Mouse (Mus musculus) gastrocnemius, postnatal 36 days (tissue): ENCODE results near the gene Rapgef1. TPM values are rescaled to one million over a fixed set of nuclear protein-coding genes. Genes with fewer than 3 reads are reported as not detected.

Experiments used
- DNase-seq, 2 experiments: peaks; one replicate each; pipeline ENCODE4 v3.0.0; 2022
- intact Hi-C: fragments of 180-260 bp; cut with DNase I; formaldehyde crosslinking; loops from one replicate; pipeline ENCODE4 v1.15.1; 2025
- total RNA-seq, 2 experiments: library from RNA; stranded (reverse); gene quantifications; 2 replicates each; pipeline ENCODE4 v1.2.3; 2021

The Rapgef1 gene
- total RNA-seq, 2 experiments from 2014 or later: 102 to 117 TPM

DNA sequence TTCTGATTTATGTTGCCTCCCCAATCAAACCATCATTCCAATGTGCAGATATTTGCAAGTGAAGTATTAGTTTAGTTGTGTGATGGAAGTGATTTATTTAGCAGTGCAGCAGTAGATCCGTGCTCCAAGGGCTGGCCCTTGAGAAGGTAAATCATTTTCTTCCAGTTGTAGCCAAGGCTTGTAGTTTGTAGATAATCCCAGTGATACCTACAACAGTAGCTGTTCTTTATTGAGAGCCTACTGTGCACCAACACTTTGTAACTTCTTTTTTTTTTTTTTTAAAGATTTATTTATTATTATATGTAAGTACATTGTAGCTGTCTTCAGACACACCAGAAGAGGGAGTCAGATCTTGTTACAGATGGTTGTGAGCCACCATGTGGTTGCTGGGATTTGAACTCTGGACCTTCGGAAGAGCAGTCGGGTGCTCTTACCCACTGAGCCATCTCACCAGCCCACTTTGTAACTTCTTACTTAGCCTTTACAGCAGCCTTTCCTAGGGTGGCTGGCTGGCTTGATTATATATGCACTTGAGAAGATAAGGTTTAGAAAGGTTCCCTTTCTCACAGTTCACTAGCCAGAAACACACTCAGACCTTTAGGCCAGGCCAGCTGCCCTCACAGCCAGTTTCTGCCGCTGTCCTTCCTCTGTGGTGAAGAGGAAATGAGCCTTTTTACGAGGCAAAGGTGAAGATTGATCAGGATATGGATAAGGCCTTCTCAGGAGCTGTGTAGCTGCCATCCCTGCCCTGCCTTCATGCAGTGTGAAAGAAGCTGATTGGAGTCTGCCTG, 20.6 kb downstream of the Rapgef1 start:
- intact Hi-C loops: no loop called here
- DNase-seq: no peak

DNA sequence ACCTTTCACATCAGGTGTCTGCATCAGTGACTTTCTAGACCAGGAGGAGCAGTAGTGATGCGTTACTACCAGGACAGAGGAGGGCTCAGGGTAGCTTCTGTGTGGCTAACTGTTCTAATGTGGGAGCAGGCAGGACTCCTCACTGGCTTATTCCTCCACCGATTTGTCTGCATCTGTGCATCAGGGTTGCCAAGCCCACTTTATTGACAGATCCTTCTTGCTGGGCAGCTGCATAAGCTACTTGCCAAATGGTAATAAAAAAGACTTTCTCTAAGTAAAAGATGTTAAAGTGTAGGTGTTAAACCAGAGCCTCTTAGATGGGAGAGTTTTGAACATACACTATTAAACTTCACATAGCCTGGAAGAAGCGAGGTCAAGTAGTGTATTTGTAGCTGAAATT, 22.2 kb downstream of the Rapgef1 start:
- intact Hi-C loops: no loop called here
- no peak for DNase-seq

DNA sequence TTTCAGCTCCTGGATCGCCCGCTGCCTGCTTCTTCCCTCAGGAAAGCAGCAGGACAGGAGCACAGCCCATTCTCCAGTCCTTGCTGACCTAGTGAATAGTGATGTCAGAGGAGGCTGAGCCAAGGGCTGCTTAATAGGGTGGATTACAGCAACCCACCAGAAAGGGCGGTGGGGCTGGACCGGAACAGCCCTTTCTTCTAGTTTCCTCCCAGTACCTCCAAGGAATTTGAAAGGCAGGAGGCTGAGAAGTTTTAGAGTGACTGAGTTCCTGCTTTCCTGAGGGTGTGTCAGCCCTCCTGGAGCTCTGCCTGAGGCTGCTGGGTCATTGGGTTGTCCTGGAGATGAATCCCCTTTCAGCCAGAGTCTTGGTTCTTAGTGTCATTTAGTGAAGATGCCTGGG, 23.9 kb downstream of the Rapgef1 start:
- intact Hi-C loops: no loop called here
- peak in 1 of 2 experiments; percentile 35 for DNase-seq

DNA sequence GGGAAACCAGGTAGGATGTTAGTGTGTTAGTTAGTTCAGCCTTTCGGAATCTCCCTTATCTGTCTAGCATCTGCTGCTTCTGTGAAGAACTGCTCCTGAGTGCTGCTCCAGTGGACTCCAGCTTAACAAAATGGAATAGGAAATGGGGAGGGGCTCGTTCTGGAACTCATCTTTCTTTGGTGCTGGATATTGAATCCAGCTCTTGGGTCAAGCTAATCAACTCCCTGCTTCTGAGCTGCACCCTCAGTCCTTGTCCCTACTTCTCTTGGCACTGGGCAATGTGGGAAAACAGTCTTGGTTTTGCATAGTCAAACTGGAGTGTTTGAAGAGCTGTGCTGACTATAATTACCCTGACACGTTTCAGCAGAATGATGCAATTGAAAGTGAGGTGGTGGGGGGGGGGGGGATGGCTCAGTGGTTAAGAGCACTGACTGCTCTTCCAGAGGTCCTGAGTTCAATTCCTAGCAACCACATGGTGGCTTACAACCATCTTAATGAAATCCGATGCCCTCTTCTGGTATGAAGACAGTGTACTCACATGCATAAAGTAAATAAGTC, 25.6 kb downstream of the Rapgef1 start:
- no peak for DNase-seq
- intact Hi-C loops: no loop called here

DNA sequence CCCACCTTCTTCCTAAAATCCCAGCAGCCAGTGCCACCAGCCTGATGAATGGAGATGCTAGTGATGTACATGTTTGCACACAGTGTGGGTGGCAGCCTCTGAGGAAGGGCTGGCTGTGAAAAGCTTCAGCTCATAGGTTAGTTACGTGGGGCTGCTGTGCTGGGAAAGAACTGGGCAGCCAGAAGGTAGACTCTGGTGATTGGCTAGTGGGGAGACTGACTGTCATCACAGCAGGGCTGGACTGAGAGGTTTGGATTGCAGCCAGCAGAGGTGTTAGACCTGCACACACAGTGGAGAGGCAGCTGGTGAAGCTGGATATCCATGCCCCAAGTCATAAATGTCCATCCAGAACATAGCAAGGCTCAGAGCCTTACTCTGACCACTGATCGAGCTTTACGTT, 27.1 kb downstream of the Rapgef1 start:
- intact Hi-C loops: no loop called here
- no peak for DNase-seq

DNA sequence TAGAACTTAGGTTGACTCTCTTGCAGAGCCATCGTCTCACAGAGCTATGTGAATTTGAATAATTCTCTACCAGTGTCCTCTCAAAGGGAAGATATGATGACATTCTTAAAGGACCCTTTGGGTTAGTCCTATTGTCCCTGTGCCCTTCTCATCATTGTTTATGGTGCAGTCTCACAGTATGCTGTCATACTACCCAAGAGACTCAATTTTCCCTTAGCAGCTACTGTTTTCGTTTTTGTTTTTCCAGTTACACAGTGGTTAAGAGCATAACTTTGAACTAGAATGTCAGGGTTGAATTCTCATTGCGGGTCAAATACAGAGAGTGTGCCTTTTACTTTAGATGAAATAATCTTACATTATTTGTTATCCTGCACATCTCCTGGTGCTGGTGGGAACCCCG, 27.6 kb downstream of the Rapgef1 start:
- intact Hi-C loops: no loop called here

DNA sequence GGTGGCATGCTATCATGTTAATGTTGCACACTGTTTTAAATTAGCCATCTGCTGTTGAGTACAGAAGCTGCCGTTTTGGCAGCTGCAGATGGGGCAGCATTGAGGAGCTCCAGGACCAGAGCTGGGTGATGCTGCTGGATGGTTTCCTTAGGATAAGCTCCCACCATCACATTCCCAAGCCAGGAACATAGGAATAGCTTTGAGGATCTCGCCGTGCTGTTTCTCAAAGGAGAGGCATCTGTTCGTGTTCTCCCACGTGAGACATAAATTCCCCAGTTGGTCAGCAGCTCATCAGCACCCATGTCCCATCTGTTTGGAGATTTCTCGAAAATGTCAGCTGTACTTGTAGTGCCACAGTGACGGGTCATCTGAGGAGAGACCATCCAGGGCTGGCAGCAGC, 28.3 kb downstream of the Rapgef1 start:
- intact Hi-C loops: no loop called here
- DNase-seq: no peak

More for the DNA sequence above, 27.6 kb downstream of the Rapgef1 start:
- DNase-seq: no peak

DNA sequence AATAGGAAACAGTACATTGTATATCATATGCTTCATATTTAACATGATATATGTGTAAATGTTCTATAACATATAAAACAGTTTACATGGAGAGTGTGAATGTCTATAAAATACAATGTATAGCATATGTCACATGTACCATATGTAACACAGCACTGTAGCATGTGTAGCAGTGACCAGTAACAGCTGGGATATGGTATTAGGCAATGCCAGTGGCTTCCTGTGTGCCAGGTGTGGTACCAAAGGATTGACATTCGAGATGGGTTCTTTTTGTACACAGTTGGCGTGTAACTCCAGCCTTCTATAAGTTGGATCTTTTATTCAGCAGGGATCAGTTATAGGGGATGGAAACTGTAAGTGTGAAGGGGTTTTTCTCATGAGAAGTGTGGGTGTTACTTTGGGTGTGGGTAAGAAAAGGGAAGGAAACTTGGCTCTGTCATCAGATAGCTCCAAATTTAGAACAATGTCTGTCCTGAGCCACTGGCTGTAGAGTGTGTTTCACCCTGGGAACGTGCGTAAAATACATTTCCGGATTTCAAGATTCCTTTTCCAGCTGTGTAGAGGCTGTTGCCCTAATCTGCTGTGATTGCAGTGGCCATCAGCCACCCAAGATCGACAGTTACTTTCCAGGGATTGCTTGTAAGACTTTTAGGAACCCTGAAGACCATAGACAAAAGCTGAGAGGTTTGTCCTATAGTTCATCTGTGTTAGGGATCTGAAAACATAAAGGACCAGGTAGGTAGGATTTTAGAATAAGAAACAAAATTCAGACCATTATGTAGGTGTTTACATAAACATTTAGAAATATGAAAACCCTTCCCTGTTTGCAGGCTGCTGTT, 29.7 kb downstream of the Rapgef1 start:
- no peak for DNase-seq
- intact Hi-C loops: no loop called here

DNA sequence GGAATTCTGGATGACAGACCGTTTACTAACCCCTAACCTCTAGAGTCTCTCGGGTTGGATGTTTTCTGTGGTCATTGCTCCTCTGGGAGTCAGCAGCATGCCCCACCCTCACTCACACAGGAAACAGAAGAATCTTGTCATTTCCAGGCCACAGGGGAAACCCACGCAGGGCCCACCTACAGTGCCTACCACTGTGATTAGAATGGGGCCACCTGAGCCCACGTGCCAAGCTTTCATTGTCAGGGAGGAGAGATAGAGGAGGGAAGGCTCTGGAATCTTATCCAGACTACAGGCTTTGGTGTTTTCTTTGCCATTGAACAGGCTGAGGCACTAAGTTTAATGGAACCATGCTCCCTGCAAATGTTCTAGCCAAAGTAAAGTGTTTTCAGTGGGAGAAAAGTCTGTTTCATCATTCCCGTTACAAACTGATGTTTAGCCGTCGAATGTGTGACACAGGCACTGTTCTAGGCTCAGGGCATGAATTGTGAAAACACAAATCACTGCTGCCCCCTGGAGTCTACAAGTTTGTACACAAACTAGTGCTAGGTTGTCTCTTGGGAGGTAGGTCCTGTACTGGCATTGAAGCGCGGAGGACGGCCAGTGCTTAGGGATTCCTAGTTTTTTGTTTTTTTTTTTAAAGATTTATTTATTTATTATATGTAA, 30.4 kb downstream of the Rapgef1 start:
- intact Hi-C loops: loop anchor here (5.0 kb wide), 1 partner anchor 33 kb away; the partner anchor contains the start of gene Rapgef1

DNA sequence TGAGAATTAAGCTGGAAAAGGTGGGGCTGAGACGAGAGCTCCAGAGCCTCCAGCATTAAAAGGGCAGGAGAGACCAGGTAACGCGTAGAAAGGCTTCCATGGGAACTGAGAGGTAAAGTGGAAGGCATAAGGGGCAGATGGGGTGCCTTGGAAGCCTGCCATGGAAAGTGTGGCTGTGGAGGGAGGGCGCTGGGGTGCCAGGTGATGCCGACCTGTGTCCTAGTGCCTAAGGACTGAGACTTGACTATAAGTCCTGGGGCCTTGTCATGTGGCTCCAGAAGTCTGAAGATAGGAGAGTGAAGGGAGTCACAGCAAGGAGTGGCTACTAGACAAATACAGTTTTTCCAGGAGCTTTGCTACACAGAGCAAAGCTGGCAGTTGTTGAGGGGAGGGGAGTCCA, 32.4 kb downstream of the Rapgef1 start:
- no peak for DNase-seq
- intact Hi-C loops: loop anchor here (5.0 kb wide), 1 partner anchor 35 kb away; the partner anchor contains the start of gene Rapgef1

More for the DNA sequence above, 30.4 kb downstream of the Rapgef1 start:
- no peak for DNase-seq

DNA sequence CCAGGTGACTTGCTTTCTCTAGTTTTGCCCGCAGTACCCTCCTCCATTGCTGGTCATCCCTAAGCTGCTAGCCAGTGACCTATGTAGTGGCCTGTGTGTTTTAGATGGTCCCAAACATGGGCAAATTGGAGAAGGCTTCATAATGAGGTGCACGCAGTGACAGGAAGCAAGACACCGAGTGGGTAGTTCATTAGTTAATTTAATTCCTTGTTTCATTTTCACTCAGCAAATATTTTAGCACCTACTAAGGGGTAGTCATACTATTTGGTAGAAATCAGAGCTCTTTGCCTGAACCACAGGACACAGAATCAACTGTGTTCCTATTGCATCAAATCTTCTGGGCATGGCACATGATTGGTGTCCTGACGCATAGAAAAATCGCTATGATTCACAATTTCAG, 35.9 kb downstream of the Rapgef1 start:
- DNase-seq: no peak
- intact Hi-C loops: no loop called here

DNA sequence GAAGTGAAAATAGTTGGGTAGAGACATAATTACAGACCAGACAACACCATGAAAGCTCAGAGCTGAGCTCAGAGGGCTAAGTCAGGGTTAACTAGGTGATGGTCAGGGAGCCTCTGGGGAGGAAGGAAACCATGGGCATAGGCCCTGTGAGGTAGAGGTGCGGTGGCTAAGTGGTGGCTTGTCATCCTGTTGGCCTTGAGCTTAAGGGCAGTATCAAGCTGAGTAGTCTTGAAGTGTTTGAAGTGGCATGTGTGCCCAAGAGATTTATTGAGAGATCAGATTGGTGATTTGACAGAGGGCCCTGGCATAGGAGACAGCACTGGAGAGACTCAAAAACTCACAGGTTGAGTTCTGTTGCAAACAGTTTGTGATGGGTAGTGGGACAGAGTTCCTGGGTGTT, 36.6 kb downstream of the Rapgef1 start:
- no peak for DNase-seq
- intact Hi-C loops: no loop called here

DNA sequence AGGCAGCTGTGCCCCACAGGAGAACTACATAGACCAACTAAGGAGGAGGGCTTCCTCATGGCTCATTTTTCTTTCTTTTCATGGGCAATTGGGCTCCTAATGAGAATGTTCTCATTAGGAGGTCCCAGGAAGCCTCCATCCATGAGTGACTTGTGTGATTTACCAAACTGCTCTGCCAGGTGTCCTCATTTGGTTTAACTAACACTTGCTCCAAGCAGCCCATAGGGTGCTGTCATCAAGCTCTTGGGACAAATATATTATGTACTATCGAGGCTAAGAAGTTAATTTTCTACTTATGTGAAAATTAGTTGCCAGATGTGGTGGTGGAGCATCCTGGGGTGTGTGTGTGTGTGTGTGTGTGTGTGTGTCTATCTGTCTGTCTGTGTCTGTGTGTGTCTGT, 37.6 kb downstream of the Rapgef1 start:
- intact Hi-C loops: no loop called here
- no peak for DNase-seq

DNA sequence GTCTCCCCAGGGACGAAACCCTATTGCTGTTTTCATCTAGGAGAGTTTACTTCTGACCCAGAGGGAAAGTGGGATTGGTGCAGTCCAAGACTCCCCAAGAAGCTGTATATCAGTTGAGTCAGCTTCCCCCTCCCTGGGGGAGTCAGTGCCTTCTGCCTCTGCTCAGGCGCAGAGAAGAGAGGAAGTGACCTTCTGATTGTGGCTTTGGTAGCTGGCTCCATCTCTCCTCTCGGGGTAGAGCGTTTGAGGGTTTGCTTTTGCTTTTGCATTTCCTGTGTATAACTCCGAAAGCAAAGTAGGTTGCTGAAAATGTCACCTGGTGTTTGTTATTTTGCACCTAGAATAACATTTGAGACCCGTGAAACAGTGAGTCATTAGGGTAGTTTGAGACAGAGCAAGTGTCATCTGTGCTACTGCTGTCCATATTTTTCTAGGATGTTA, 42.3 kb downstream of the Rapgef1 start:
- intact Hi-C loops: no loop called here
- DNase-seq: no peak

DNA sequence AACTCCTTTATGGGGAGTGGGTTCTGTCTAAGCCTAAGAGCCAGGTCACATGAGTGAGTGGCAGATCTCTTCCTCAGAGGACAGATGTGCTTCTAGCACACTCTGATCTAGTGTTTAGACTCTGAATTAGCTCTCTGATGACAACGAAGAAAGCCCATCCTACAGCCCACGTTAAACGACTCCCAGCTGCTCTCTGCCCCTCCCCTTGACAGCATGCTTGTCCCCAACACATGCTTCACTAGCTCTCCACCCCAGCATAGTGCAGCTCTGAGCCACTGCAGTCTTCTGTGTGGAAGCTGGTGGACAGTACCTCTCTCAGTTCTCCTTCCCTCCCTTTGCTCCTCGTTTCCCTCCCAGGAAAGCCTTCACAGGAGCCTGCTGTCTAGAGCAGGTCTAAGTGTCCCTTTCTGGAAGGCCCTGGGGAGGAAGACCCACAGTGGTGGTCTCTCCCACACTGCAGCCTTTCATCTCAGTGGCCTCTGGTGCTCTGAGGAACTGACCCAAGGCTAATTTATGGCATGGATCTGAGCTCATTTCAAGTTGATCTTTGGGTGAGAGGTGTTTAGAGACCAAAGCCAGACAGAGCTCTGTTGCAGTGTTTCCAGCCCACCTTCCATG, 43.8 kb downstream of the Rapgef1 start:
- intact Hi-C loops: no loop called here
- DNase-seq: no peak

DNA sequence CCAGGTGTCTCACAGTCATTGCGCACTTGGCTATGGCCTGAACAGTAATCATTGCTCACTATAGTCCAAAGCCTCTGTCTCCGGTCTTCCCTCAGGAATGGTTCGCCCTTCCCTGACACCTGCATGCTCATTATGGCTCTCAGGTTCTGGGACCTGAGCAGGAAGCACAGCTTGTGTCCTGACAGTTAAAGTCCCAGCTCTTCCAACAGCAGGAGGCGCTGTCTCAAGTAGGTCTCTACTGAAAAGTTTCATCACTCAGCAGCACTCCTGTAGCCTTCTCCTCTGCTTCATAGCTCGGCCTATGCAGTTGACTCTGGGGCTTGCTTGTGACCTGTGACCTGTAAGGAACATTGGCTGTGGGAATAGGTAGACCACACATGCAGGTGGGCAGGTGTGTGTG, 45.9 kb downstream of the Rapgef1 start:
- intact Hi-C loops: no loop called here
- DNase-seq: no peak

DNA sequence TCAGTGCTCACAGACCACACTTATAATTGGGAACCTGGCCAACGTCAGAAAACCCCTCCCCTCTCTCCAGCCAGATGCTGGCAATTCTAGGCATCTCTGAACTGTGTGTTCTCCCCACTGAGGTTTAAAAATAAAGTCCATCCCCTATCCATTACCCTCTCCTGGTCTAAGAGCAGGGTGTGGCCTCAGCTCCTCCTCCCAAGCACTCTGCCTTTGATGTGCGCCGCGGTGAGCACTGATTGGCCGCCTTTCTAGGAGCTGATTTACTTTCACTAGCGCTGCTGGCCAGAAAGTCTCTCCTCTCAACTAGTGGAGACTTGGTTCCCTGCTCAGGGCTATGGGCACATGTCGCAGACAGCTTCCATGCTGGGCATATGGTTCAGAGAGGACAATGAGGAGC, 47.1 kb downstream of the Rapgef1 start:
- intact Hi-C loops: no loop called here
- DNase-seq: peak; percentile 47 to 60

DNA sequence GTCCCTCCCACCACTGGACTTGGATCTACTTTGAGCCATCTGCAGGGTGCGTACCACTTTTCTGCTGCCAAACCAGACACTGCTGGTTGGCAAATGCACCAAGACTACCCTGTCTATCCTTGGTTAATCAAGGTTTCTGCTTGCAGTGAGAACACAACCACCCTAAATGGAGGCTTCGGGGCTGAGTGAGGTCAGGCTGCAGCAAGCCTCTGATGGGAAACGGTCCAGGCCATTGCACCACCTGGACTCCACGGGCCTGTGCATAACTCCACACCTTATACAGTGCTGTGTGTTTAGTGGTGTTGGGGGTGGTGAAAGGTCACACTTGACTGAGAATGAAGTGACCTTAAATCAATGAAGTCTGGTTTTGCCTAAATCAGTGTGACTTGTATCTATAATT, 47.6 kb downstream of the Rapgef1 start:
- DNase-seq: no peak
- intact Hi-C loops: no loop called here

DNA sequence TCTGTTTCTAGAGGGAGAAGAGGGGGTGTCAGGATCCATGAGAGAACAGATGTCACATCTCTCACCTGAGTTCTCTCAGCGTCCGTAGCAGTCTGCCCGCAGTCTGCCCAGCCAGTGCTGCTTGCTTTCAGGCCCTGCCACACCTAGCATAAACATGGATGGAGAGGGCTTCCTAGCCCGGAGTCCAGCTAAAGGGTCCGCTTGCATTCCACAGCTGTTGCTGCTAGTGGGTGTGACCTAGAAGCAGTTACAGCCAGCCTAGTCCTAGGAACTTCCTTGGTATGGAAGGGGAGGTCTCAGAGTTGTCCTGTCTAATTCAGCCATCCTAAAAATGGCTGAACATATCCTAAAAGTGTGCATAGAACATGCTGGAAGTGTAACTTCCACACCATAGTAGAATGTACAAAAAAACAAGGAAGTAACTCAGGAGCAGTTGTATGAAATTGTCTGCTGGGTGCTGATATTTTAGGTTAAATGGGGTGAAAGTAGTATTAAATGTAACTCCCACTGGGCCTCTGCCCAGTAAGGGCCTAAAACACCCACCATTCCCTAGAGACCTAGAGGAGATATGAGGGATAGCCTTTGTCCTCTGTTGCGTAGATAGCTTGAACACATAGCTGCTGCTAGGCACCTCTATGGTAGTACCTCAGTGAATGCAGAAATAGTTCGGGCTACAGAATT, 48.6 kb downstream of the Rapgef1 start:
- DNase-seq: no peak
- intact Hi-C loops: no loop called here

DNA sequence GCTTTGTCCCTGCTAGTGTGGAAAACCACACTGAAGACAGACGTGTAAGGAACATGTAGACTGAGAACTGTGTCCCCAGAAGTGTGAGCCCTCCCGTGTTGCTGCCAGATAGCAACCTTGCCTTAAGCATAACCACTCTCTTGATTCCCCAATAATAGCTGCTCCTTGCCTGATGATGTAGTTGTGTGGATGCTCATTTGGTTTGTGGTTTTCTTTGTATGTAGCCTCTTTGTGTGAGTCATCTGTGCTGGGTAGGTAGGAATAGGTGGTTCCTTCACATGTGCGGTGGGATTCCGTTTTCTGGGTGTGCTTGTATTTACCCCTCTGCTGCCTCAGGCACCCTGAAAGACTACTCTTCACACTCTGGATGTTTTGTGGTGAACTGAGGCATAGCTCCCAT, 49.4 kb downstream of the Rapgef1 start:
- intact Hi-C loops: no loop called here
- no peak for DNase-seq
